Comparison of ENCODE assay signal across 26 mouse cellular contexts in genomic region chr9:58035951-58036698, GRCm38 (mm10). TPM values are rescaled to one million over a fixed set of nuclear protein-coding genes. Genes with fewer than 3 reads are reported as not detected.
DNase-seq lines count a peak whose midpoint lies in the region; ATAC-seq and TF ChIP-seq lines count a peak whose summit lies in the region.
"Had no signal": no experiment of that assay in that cellular context is flagged by ENCODE, and none has a peak within 500 bp of the region (broad histone marks: within the 10 kb centered on the region; RNA-seq: fewer than 3 reads in every experiment).

No protein-coding gene starts in this region.

- no peak overlapping the region for H3K4me2 ChIP-seq in midbrain, embryonic 15.5 days
- H3K4me2 ChIP-seq: embryonic facial prominence, embryonic 13.5 days; forebrain, embryonic 12.5 days; hindbrain, embryonic 14.5 days; limb, embryonic 13.5 days; liver, embryonic 12.5 days; midbrain, embryonic 13.5 days; neural tube, embryonic 12.5 days had no signal

- H3K27ac ChIP-seq in left cerebral cortex, adult 2 months = peak overlapping the region; percentile 15; the same call in 1 of the 2 replicates
- H3K27ac ChIP-seq in midbrain, embryonic 15.5 days = no peak overlapping the region
- H3K27ac ChIP-seq: embryonic facial prominence, embryonic 13.5 days; forebrain, embryonic 12.5 days; gastrocnemius, adult 2 months; heart, embryonic 10.5 days; hindbrain, embryonic 14.5 days; kidney, postnatal 0 days; limb, embryonic 13.5 days; liver, embryonic 12.5 days; midbrain, embryonic 13.5 days; neural tube, embryonic 12.5 days had no signal

- no peaks in the 10 kb centered on the region for H3K9me3 ChIP-seq in midbrain, embryonic 15.5 days
- H3K9me3 ChIP-seq: embryonic facial prominence, embryonic 13.5 days; forebrain, embryonic 12.5 days; heart, embryonic 10.5 days; limb, embryonic 13.5 days; liver, embryonic 12.5 days; midbrain, embryonic 13.5 days; neural tube, embryonic 12.5 days had no signal

- 79% methylated on average over 7 of the region's 7 CpGs for WGBS in midbrain, embryonic 15.5 days

- H3K4me1 ChIP-seq in midbrain, embryonic 15.5 days = peaks cover 19% of the 10 kb centered on the region
- H3K4me1 ChIP-seq: liver, embryonic 12.5 days had no signal

- no peak for TF ChIP-seq CTCF in left cerebral cortex, adult 2 months (IDR thresholded peaks at IDR 0.05)

- H3K27me3 ChIP-seq in midbrain, embryonic 15.5 days (replicated peaks) = peaks cover 8% of the 10 kb centered on the region; the same call in 1 of the 2 replicates

- H3K36me3 ChIP-seq in midbrain, embryonic 15.5 days (replicated peaks) = no peaks in the 10 kb centered on the region
- H3K36me3 ChIP-seq: embryonic facial prominence, embryonic 13.5 days; forebrain, embryonic 12.5 days; heart, embryonic 10.5 days; limb, embryonic 13.5 days; liver, embryonic 12.5 days; midbrain, embryonic 13.5 days; neural tube, embryonic 12.5 days had no signal

- intact Hi-C loops in left cerebral cortex, adult 2 months (cut with DNase I) = loop anchor here (1.0 kb wide), 1 partner anchor 103 kb away; no protein-coding TSS in a partner anchor
- intact Hi-C loops in left cerebral cortex, postnatal 14 days (cut with DNase I) = loop anchor here (5.0 kb wide), 1 partner anchor 246 kb away; no protein-coding TSS in a partner anchor

- H3K9ac ChIP-seq in midbrain, embryonic 15.5 days = no peak overlapping the region
- H3K9ac ChIP-seq: embryonic facial prominence, embryonic 13.5 days; forebrain, embryonic 12.5 days; hindbrain, embryonic 14.5 days; limb, embryonic 13.5 days; liver, embryonic 12.5 days; midbrain, embryonic 13.5 days; neural tube, embryonic 12.5 days had no signal

- no peak overlapping the region for H3K4me3 ChIP-seq in left cerebral cortex, adult 2 months
- H3K4me3 ChIP-seq in midbrain, embryonic 15.5 days = no peak overlapping the region
- H3K4me3 ChIP-seq: embryonic facial prominence, embryonic 13.5 days; erythroblast, embryonic 14.5 days; forebrain, embryonic 12.5 days; gastrocnemius, adult 2 months; heart, embryonic 10.5 days; limb, embryonic 13.5 days; liver, embryonic 12.5 days; midbrain, embryonic 13.5 days; neural tube, embryonic 12.5 days had no signal

- no peak for ATAC-seq in midbrain, embryonic 15.5 days (replicated peaks)
- ATAC-seq: CD4-positive, CD25-positive, alpha-beta regulatory T cell, adult 4 months; liver, embryonic 12.5 days; midbrain, embryonic 13.5 days had no signal

- DNase-seq in left cerebral cortex, adult 2 months (ENCODE audit: extremely low spot score in 1 of 2, low spot score in 2 of 2) = no peak
- DNase-seq in left cerebral cortex, postnatal 14 days (ENCODE audit: low spot score in 2 of 2) = no peak
- DNase-seq in 416B (ENCODE audit: low read depth) (peak; percentile 58), NIH3T3 (ENCODE audit: low read depth) (peak; percentile 39)
- peak; percentile 57 for DNase-seq in brain, adult 2 months (ENCODE audit: low read depth, low spot score)
- DNase-seq in thymus, postnatal 36 days = no peak
- DNase-seq: cerebellum, adult 8-10 months; cerebellum, postnatal 36 days; embryo, embryonic 11 days; gastrocnemius, adult 2 months; heart, postnatal 4 days; kidney, adult 2 months; lung, adult 18-20 months had no signal

RNA-seq across cellular contexts. Expression of gene Stra6, which starts 27.5 kb away (rescaled TPM):
- 1 to 10 TPM; 8.0 to 8.5 TPM for total RNA-seq in left cerebral cortex, adult 2 months (2021)
- total RNA-seq in left cerebral cortex, postnatal 14 days (2021) = 10 to 100 TPM in 1 of 2 experiments, 1 to 10 TPM in 1; 7.7 to 10.4 TPM
- polyA plus RNA-seq in midbrain, embryonic 15.5 days (2015; fragmentation: Nextera tagmentation; extraction: Ambion mirVana) = 15.0 and 15.7 TPM in 2 replicates
- total RNA-seq: megakaryocyte, adult 5-6 weeks had no signal
- polyA plus RNA-seq: erythroblast, embryonic 14.5 days had no signal

RNA-seq across cellular contexts. Expression of gene Cyp11a1, which starts 29.9 kb away (rescaled TPM):
- 1 to 10 TPM; 3.8 to 4.7 TPM for total RNA-seq in left cerebral cortex, adult 2 months (2021)
- total RNA-seq in left cerebral cortex, postnatal 14 days (2021) = 1 to 10 TPM; 5.2 to 5.7 TPM
- 0.44 and 1.1 TPM in 2 replicates for polyA plus RNA-seq in midbrain, embryonic 15.5 days (2015; fragmentation: Nextera tagmentation; extraction: Ambion mirVana)
- polyA plus RNA-seq: CD4-positive, CD25-positive, alpha-beta regulatory T cell, adult 4 months; neural tube, embryonic 12.5 days had no signal

Comparison
In these comparisons a context has a peak if more than half of its experiments do, and no peak if none do; other contexts are left out.
1. DNase-seq: peak in 416B (single experiment), NIH3T3 (single experiment) and brain, adult 2 months (single experiment); none in left cerebral cortex, adult 2 months (0 of 2), left cerebral cortex, postnatal 14 days (0 of 2) and thymus, postnatal 36 days (0 of 2).